Mouse (Mus musculus): ENCODE measurements around the gene Kcnd3.

GRCm38 (mm10) chr3:105710246-105710645 is 258.1 kb downstream of the Kcnd3 start:
- TF ChIP-seq FLI1 (IDR thresholded peaks at IDR 0.05; ENCODE audit: low read length) (no peak), GATA1 (IDR thresholded peaks at IDR 0.05; ENCODE audit: borderline replicate concordance, low read length) (no peak)

Data from megakaryocyte, embryonic 14.5 days (primary cell).